Mouse (Mus musculus) adrenal gland, adult (tissue): Measurements from ENCODE around the gene Obscn.
"Not testable (repeated sequence)": the region's sequence is repeated elsewhere in the genome, so short reads cannot be mapped to it uniquely, and the experiment has no call there.

Experiments used
- DNase-seq, 2 experiments: peaks; one replicate each; pipeline ENCODE4 v3.0.0; 2022 to 2023; ENCODE audit warnings: low spot score in 1 of 2; ENCODE audit not compliant: inconsistent age in 2 of 2

The Obscn gene

GRCm38 (mm10) chr11:58965001-58965760, 171.0 kb downstream of the Obscn start:
- peak in 1 of 2 experiments; percentile 33 for DNase-seq

GRCm38 (mm10) chr11:58964216-58964615, 172.0 kb downstream of the Obscn start:
- no peak for DNase-seq

- DNase-seq: peak; percentile 52 to 63
Measured at GRCm38 (mm10) chr11:58963543-58963942, 172.7 kb downstream of the Obscn start.

GRCm38 (mm10) chr11:58961364-58962177, 174.6 kb downstream of the Obscn start:
- DNase-seq: peak in 1 of 2 experiments; percentile 31

- peak; percentile 89 to 95 for DNase-seq
Measured at GRCm38 (mm10) chr11:58959921-58960465, 176.2 kb downstream of the Obscn start.

- DNase-seq: no peak
Measured at GRCm38 (mm10) chr11:58959186-58959825, 176.9 kb downstream of the Obscn start.

- DNase-seq: no peak
Measured at GRCm38 (mm10) chr11:58958536-58958935, 177.7 kb downstream of the Obscn start.

- DNase-seq: no peak
Measured at GRCm38 (mm10) chr11:58957226-58957914, 178.8 kb downstream of the Obscn start.

- DNase-seq: peak in 1 of 2 experiments; percentile 24
Measured at GRCm38 (mm10) chr11:58955868-58956257, 180.3 kb downstream of the Obscn start.

GRCm38 (mm10) chr11:58955143-58955867, 180.9 kb downstream of the Obscn start:
- peak in 1 of 2 experiments; percentile 68 for DNase-seq

- peak; percentile 89 to 95 for DNase-seq
Measured at GRCm38 (mm10) chr11:58954420-58955142, 181.6 kb downstream of the Obscn start, which contains the start of the genes Hist3h2a and Trim17. TSS of gene Hist3h2a (plus strand) at chr11:58954685. TSS of gene Trim17 (plus strand) at chr11:58954685.

GRCm38 (mm10) chr11:58954170-58954419, 182.1 kb downstream of the Obscn start:
- not testable (repeated sequence) for DNase-seq

GRCm38 (mm10) chr11:58953351-58954169, 182.6 kb downstream of the Obscn start:
- no peak for DNase-seq

- no peak for DNase-seq
Measured at GRCm38 (mm10) chr11:58951210-58951609, 185.0 kb downstream of the Obscn start.

- no peak for DNase-seq
Measured at GRCm38 (mm10) chr11:58949480-58950431, 186.4 kb downstream of the Obscn start.

- peak; percentile 65 to 79 for DNase-seq
Measured at GRCm38 (mm10) chr11:58948542-58949479, 187.4 kb downstream of the Obscn start, which contains the start of gene Hist3h2ba. TSS of gene Hist3h2ba (plus strand) at chr11:58948920.
